Mouse (Mus musculus) lung, postnatal 0 days (tissue): Measurements from ENCODE around the gene Procr. TPM values are rescaled to one million over a fixed set of nuclear protein-coding genes. Genes with fewer than 3 reads are reported as not detected.
A peak's percentile ranks its signal among the peaks of the same experiment; 100 is the strongest.

Source experiments
- ATAC-seq: fragments of 200-750 bp; cut with Nextera tagmentation; 2 replicates; pipeline ENCODE4 v1.8.0; 2017; ENCODE audit warnings: moderate library complexity
- DNase-seq: peaks from one replicate; pipeline ENCODE4 v3.0.0-alpha.2; 2016; ENCODE audit warnings: low spot score
- H3K27ac ChIP-seq: fragments of 300-500 bp; sonication (generic); 2 replicates; pipeline ENCODE4 v1.5.1; 2014; ENCODE audit warnings: antibody characterized with exemption, mild to moderate bottlenecking, low read length, mixed read lengths
- H3K27me3 ChIP-seq: fragments of 300-500 bp; sonication (generic); replicated peaks from 2 replicates; pipeline ENCODE4 v1.6.1; 2014; ENCODE audit warnings: low read length, mixed read lengths; ENCODE audit not compliant: insufficient read depth
- H3K36me3 ChIP-seq: fragments of 300-500 bp; sonication (generic); 2 replicates; pipeline ENCODE4 v1.6.1; 2014; ENCODE audit warnings: low read length, mixed read lengths; ENCODE audit not compliant: insufficient read depth
- H3K4me1 ChIP-seq: fragments of 300-500 bp; sonication (generic); 2 replicates; pipeline ENCODE4 v1.6.1; 2014; ENCODE audit warnings: antibody characterized with exemption, low read depth, low read length, mixed read lengths; ENCODE audit not compliant: insufficient read depth
- H3K4me2 ChIP-seq: fragments of 300-500 bp; sonication (generic); replicated peaks from 2 replicates; pipeline ENCODE4 v1.6.1; 2014; ENCODE audit warnings: low read depth, mild to moderate bottlenecking, low read length, moderate library complexity, mixed read lengths
- H3K4me3 ChIP-seq: fragments of 300-500 bp; sonication (generic); 2 replicates; pipeline ENCODE4 v1.5.1; 2014; ENCODE audit warnings: low read depth, low read length
- H3K9ac ChIP-seq: fragments of 300-500 bp; sonication (generic); replicated peaks from 2 replicates; pipeline ENCODE4 v1.6.1; 2014; ENCODE audit warnings: low read depth, mild to moderate bottlenecking
- H3K9me3 ChIP-seq: fragments of 300-500 bp; sonication (generic); 2 replicates; pipeline ENCODE4 v1.6.1; 2016; ENCODE audit warnings: low read length, mixed read lengths
- CTCF ChIP-seq: IDR thresholded peaks from 2 replicates; pipeline ENCODE4 v1.5.1; 2016; ENCODE audit warnings: antibody characterized with exemption, mild to moderate bottlenecking
- EP300 ChIP-seq: IDR thresholded peaks from 2 replicates; pipeline ENCODE4 v1.6.1; 2016; ENCODE audit warnings: antibody characterized with exemption, mild to moderate bottlenecking, control low read depth
- WGBS: fragments of 180-500 bp; shearing (Covaris S2); extraction: QIAGEN DNeasy Blood & Tissue Kit; methylation state at CpG from one replicate; pipeline ENCODE4 v1.1.7; 2014; 5-methylcytosine and 5-hydroxymethylcytosine counted together
- polyA plus RNA-seq: library from polyadenylated mRNA; unstranded; fragments of >200 nt; fragmentation: Nextera tagmentation; extraction: Ambion mirVana; gene quantifications from 2 replicates; pipeline ENCODE4 v1.2.1, GENCODE M21; 2015

Procr gene
- polyA plus RNA-seq, 1 experiment from 2014 or later, result 9.1 TPM

- peak; percentile 91 for ATAC-seq
- Histone ChIP-seq H3K9ac (no peak overlapping the region), H3K4me1 (no peaks in the 10 kb centered on the region), H3K4me3 (no peak overlapping the region), H3K4me2 (no peak overlapping the region), H3K36me3 (no peaks in the 10 kb centered on the region), H3K27ac (peak overlapping the region; percentile 26; the same call in 1 of the 2 replicates), H3K9me3 (no peaks in the 10 kb centered on the region), H3K27me3 (no peaks in the 10 kb centered on the region)
- TF ChIP-seq CTCF (no peak), EP300 (peak; percentile 74)
- peak; percentile 63 for DNase-seq
- whole genome bisulfite sequencing, result 21% methylated on average over 12 of the region's 12 CpGs
These were observed 8.0 kb upstream of the Procr start for GRCm38 (mm10) chr2:155742931-155743337.

DNA sequence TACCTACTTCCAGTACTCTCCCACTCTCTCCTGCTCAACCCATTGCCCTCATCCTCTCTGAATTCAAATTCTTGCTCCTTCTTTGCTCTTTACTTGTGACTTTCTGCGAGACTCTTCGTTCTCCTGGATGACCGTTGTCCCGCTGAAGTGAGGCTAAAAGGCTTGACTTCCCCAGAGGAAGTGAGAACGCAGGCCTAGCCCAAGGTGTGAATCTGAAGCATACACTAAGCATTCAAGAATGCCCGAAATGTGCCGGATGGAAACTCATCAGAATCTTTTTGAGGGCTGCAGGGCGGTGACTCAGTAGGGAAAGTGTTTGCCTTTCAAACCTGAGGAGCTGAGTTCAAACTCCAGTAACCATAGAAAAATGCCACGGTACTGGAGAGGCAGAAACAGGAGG is 7.6 kb upstream of the Procr start:
- no peaks in the 10 kb centered on the region for H3K27me3 ChIP-seq
- peak; percentile 13; the same call in 1 of the 2 replicates for ATAC-seq
- H3K9me3 ChIP-seq, result no peaks in the 10 kb centered on the region
- no peak overlapping the region for H3K27ac ChIP-seq
- H3K4me2 ChIP-seq, result no peak overlapping the region
- TF ChIP-seq CTCF, result no peak
- TF ChIP-seq EP300, result no peak
- DNase-seq, result no peak
- no peak overlapping the region for H3K4me3 ChIP-seq
- 56% methylated on average over 9 of the region's 9 CpGs for WGBS
- H3K9ac ChIP-seq, result no peak overlapping the region
- no peaks in the 10 kb centered on the region for H3K36me3 ChIP-seq
- no peaks in the 10 kb centered on the region for H3K4me1 ChIP-seq

- Histone ChIP-seq H3K4me3 (no peak overlapping the region), H3K27me3 (no peaks in the 10 kb centered on the region), H3K36me3 (no peaks in the 10 kb centered on the region), H3K27ac (no peak overlapping the region), H3K9ac (no peak overlapping the region), H3K9me3 (no peaks in the 10 kb centered on the region), H3K4me2 (no peak overlapping the region), H3K4me1 (no peaks in the 10 kb centered on the region)
- ATAC-seq, result no peak
- TF ChIP-seq EP300 (no peak), CTCF (no peak)
- DNase-seq, result no peak
- WGBS, result 46% methylated on average over 3 of the region's 3 CpGs
These were observed 5.4 kb upstream of the Procr start for GRCm38 (mm10) chr2:155745487-155745886.

- TF ChIP-seq EP300 (no peak), CTCF (no peak)
- Histone ChIP-seq H3K4me3 (no peak overlapping the region), H3K9ac (no peak overlapping the region), H3K4me2 (no peak overlapping the region), H3K9me3 (no peaks in the 10 kb centered on the region), H3K36me3 (no peaks in the 10 kb centered on the region), H3K4me1 (no peaks in the 10 kb centered on the region), H3K27me3 (no peaks in the 10 kb centered on the region), H3K27ac (no peak overlapping the region)
- WGBS, result 90% methylated on average over 4 of the region's 4 CpGs
- ATAC-seq, result no peak
- no peak for DNase-seq
These were observed 1.5 kb upstream of the Procr start for GRCm38 (mm10) chr2:155749394-155749793.

DNA sequence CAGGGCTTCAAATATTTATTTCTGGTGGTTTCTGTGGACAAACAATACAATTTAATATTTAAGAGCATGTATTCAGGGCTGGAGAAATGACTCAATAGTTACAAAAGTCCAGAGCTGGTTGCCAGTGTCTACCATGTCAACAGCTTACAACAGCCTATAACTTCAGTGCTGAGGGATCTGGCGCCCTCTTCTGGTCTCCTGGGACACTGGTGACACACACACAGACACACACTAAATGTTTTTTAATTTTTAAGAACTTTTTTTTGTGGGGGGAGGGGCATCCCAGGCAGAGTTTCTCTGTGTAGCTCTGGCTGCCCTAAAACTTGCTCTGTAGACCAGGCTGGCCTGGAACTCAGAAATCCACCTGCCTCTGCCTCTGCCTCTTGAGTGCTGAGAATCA is 4.8 kb downstream of the Procr start:
- TF ChIP-seq CTCF (peak; percentile 76), EP300 (no peak)
- Histone ChIP-seq H3K4me1 (no peaks in the 10 kb centered on the region), H3K4me2 (no peak overlapping the region), H3K4me3 (no peak overlapping the region), H3K9me3 (no peaks in the 10 kb centered on the region), H3K36me3 (no peaks in the 10 kb centered on the region), H3K27ac (no peak overlapping the region), H3K27me3 (no peaks in the 10 kb centered on the region), H3K9ac (no peak overlapping the region)
- DNase-seq, result peak; percentile 72
- ATAC-seq, result peak; percentile 54
- WGBS, result 5% methylated on average over 1 of the region's 1 CpGs

- Histone ChIP-seq H3K36me3 (no peaks in the 10 kb centered on the region), H3K9ac (no peak overlapping the region), H3K9me3 (no peaks in the 10 kb centered on the region), H3K27ac (no peak overlapping the region), H3K4me1 (no peaks in the 10 kb centered on the region), H3K4me3 (no peak overlapping the region), H3K4me2 (no peak overlapping the region), H3K27me3 (no peaks in the 10 kb centered on the region)
- peak; percentile 66 for TF ChIP-seq CTCF
- TF ChIP-seq EP300, result no peak
- WGBS, result 58% methylated on average over 14 of the region's 14 CpGs
- ATAC-seq (peak; percentile 67), DNase-seq (peak; percentile 51)
These were observed 6.1 kb downstream of the Procr start for GRCm38 (mm10) chr2:155756855-155757566.
